Mouse (Mus musculus) testis, adult 2 months (tissue): ENCODE measurements around the gene Gng12.

Experiments used
- CTCF ChIP-seq: fragments of 200-500 bp; IDR thresholded peaks from 2 replicates; pipeline ENCODE4 v1.5.1; 2012; ENCODE audit warnings: low read depth, mild to moderate bottlenecking, inconsistent platforms, low read length, moderate library complexity; ENCODE audit not compliant: control insufficient read depth, insufficient read depth, insufficient replicate concordance
- POLR2A ChIP-seq: fragments of 200-500 bp; IDR thresholded peaks from 2 replicates; pipeline ENCODE4 v1.6.1; 2012; ENCODE audit warnings: low read depth, mild to moderate bottlenecking, inconsistent platforms, low read length, moderate library complexity; ENCODE audit not compliant: control insufficient read depth

DNA sequence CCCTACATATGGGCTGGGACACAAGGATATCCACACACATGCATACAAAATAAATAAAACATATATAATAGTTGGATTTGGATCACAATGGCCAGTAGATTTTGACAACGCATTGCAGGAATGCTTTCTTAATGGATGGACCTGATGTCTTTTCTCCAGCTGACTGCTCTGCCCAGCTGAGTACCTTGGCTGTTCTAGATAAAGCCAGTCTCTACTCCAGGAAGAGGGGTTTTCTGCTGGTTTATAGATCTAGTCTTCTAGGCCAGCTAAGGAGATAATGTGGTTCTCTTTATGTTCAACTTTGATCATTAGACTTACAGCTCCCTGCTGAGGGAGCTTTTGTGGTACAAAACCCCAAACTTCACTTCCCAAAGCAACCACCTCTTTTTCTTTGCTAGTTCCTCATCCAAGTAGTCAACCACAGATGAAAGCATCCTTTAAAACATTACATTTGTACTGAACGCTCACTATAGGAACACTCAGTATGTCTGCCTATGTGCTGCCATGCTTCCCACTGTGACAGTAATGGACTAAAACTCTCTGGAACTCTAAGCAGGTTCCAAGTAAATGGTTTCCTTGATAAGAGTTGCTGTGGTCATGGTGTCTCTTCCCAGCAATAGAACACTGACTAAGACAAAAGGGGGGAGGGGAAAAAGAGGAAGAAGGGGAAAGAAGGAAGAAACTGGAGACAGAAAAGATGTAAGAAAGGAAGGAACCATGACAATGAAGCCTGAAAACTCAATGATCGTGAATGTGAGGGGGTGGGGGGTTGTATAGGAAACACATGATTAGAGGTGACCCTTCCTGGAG, 5.6 kb upstream of the Gng12 start:
- TF ChIP-seq POLR2A (no peak), CTCF (no peak)
